Mouse (Mus musculus) liver, embryonic 16.5 days (tissue): Measurements from ENCODE around the gene Ufc1. TPM values are rescaled to one million over a fixed set of nuclear protein-coding genes. Genes with fewer than 3 reads are reported as not detected.

Source experiments
- polyA plus RNA-seq: library from polyadenylated mRNA; unstranded; fragments of >200 nt; fragmentation: Nextera tagmentation; extraction: Ambion mirVana; gene quantifications from 2 replicates; pipeline ENCODE4 v1.2.1, GENCODE M21; 2015

Gene Ufc1
- polyA plus RNA-seq, 1 experiment from 2014 or later = 40.3 TPM

Other genes with a start within 250 kb of the Ufc1 start
- 28.6 and 30.3 TPM in 2 replicates for gene Fcgr3, start 230.1 kb downstream of the Ufc1 start, polyA plus RNA-seq
- 1.8 and 2.1 TPM in 2 replicates for gene Cfap126, start 181.1 kb downstream of the Ufc1 start, polyA plus RNA-seq
- gene Sdhc, start 144.4 kb downstream of the Ufc1 start, polyA plus RNA-seq = 137 and 164 TPM in 2 replicates
- gene Mpz, start 144.3 kb downstream of the Ufc1 start, polyA plus RNA-seq = 0.04 TPM in 1 of 2 replicates, not detected in the other
- gene Pcp4l1, start 98.8 kb downstream of the Ufc1 start, polyA plus RNA-seq = 2.5 and 2.6 TPM in 2 replicates
- 2.2 and 2.4 TPM in 2 replicates for gene Nr1i3, start 81.1 kb downstream of the Ufc1 start, polyA plus RNA-seq
- 11.8 and 14.9 TPM in 2 replicates for gene Tomm40l, start 72.5 kb downstream of the Ufc1 start, polyA plus RNA-seq
- gene Apoa2, start 70.0 kb downstream of the Ufc1 start, polyA plus RNA-seq = 8,709 and 8,864 TPM in 2 replicates
- gene Fcer1g, start 60.7 kb downstream of the Ufc1 start, polyA plus RNA-seq = 111 and 128 TPM in 2 replicates
- gene Adamts4, start 44.6 kb downstream of the Ufc1 start, polyA plus RNA-seq = 0.48 and 0.64 TPM in 2 replicates
- 138 and 143 TPM in 2 replicates for gene Ndufs2, start 43.6 kb downstream of the Ufc1 start, polyA plus RNA-seq
- 22.6 and 23.2 TPM in 2 replicates for gene B4galt3, start 24.7 kb downstream of the Ufc1 start, polyA plus RNA-seq
- gene Ppox, start 13.8 kb downstream of the Ufc1 start, polyA plus RNA-seq = 205 and 206 TPM in 2 replicates
- gene Usp21, start 7.0 kb downstream of the Ufc1 start, polyA plus RNA-seq = 23.1 and 25.3 TPM in 2 replicates
- gene Dedd, start 34.1 kb upstream of the Ufc1 start, polyA plus RNA-seq = 17.5 and 19.7 TPM in 2 replicates
- gene Nit1, start 50.6 kb upstream of the Ufc1 start, polyA plus RNA-seq = 38.8 and 39.0 TPM in 2 replicates
- 30.9 and 37.8 TPM in 2 replicates for gene Pfdn2, start 50.6 kb upstream of the Ufc1 start, polyA plus RNA-seq
- gene Klhdc9, start 65.8 kb upstream of the Ufc1 start, polyA plus RNA-seq = 0.20 and 0.28 TPM in 2 replicates
- 0.09 and 0.13 TPM in 2 replicates for gene Nectin4, start 75.1 kb upstream of the Ufc1 start, polyA plus RNA-seq
- 5.3 and 5.8 TPM in 2 replicates for gene Arhgap30, start 93.9 kb upstream of the Ufc1 start, polyA plus RNA-seq
- 15.9 and 19.3 TPM in 2 replicates for gene Usf1, start 116.3 kb upstream of the Ufc1 start, polyA plus RNA-seq
- 4.6 and 5.3 TPM in 2 replicates for gene Tstd1, start 123.8 kb upstream of the Ufc1 start, polyA plus RNA-seq
- gene F11r, start 142.5 kb upstream of the Ufc1 start, polyA plus RNA-seq = 33.8 and 34.2 TPM in 2 replicates
- 2.6 and 3.5 TPM in 2 replicates for gene Alyref2, start 208.5 kb upstream of the Ufc1 start, polyA plus RNA-seq
- not detected in 2 replicates for gene Itln1, start 240.3 kb upstream of the Ufc1 start, polyA plus RNA-seq